Mouse (Mus musculus): ENCODE data around the gene Plcb2. TPM values are rescaled to one million over a fixed set of nuclear protein-coding genes. Genes with fewer than 3 reads are reported as not detected.

The Plcb2 gene
- polyA plus RNA-seq, 2 experiments = 0.74 to 2.1 TPM

- H3K4me1 ChIP-seq (ENCODE audit: control insufficient read depth, insufficient read depth, low read length) = peaks cover 10% of the 10 kb centered on the region
- TF ChIP-seq POLR2A (IDR thresholded peaks at IDR 0.05; ENCODE audit: borderline replicate concordance, extremely low read depth, insufficient read depth, insufficient read length) = no peak
- H3K27me3 ChIP-seq (ENCODE audit: control insufficient read depth, insufficient read depth, low read length) = 0 out of 2 replicates have a peak, but pooled peaks cover 4% of the 10 kb centered on the region
- 26% methylated on average over 9 of the region's 9 CpGs for WGBS
- H3K9ac ChIP-seq (ENCODE audit: low read depth, low read length, severe bottlenecking) = no peak overlapping the region; the same call in 1 of the 2 replicates
- ATAC-seq (ENCODE audit: low FRiP score, low read depth) = no peak
- H3K4me3 ChIP-seq (replicated peaks; ENCODE audit: low read length) = no peak overlapping the region
- 0 out of 2 replicates have a peak overlapping the region, but pooled peaks have one; percentile 5 for H3K4me2 ChIP-seq (replicated peaks; ENCODE audit: low read depth, low read length, severe bottlenecking)
- no peak overlapping the region for H3K27ac ChIP-seq (replicated peaks; ENCODE audit: low read depth, low read length)
- H3K36me3 ChIP-seq (ENCODE audit: control insufficient read depth, insufficient read depth, low read length) = no peaks in the 10 kb centered on the region
- DNase-seq (ENCODE audit: low spot score) = no peak
- H3K9me3 ChIP-seq (ENCODE audit: control insufficient read depth, low read length) = no peaks in the 10 kb centered on the region
These were observed 327 bp downstream of the Plcb2 start for GRCm38 (mm10) chr2:118727911-118728310.

GRCm38 (mm10) chr2:118726873-118727272, 1.4 kb downstream of the Plcb2 start:
- DNase-seq (ENCODE audit: low spot score) (no peak), ATAC-seq (ENCODE audit: low FRiP score, low read depth) (no peak)
- 79% methylated on average over 2 of the region's 2 CpGs for WGBS
- Histone ChIP-seq H3K9me3 (ENCODE audit: control insufficient read depth, low read length) (no peaks in the 10 kb centered on the region), H3K4me3 (replicated peaks; ENCODE audit: low read length) (no peak overlapping the region), H3K4me2 (replicated peaks; ENCODE audit: low read depth, low read length, severe bottlenecking) (no peak overlapping the region), H3K36me3 (ENCODE audit: control insufficient read depth, insufficient read depth, low read length) (no peaks in the 10 kb centered on the region), H3K9ac (ENCODE audit: low read depth, low read length, severe bottlenecking) (no peak overlapping the region), H3K27me3 (ENCODE audit: control insufficient read depth, insufficient read depth, low read length) (0 out of 2 replicates have a peak, but pooled peaks cover 4% of the 10 kb centered on the region), H3K4me1 (ENCODE audit: control insufficient read depth, insufficient read depth, low read length) (peaks cover 10% of the 10 kb centered on the region), H3K27ac (replicated peaks; ENCODE audit: low read depth, low read length) (no peak overlapping the region)
- TF ChIP-seq POLR2A (IDR thresholded peaks at IDR 0.05; ENCODE audit: borderline replicate concordance, extremely low read depth, insufficient read depth, insufficient read length) = no peak

GRCm38 (mm10) chr2:118725511-118725910, 2.7 kb downstream of the Plcb2 start:
- TF ChIP-seq POLR2A (IDR thresholded peaks at IDR 0.05; ENCODE audit: borderline replicate concordance, extremely low read depth, insufficient read depth, insufficient read length) = no peak
- Histone ChIP-seq H3K4me3 (replicated peaks; ENCODE audit: low read length) (no peak overlapping the region), H3K27me3 (ENCODE audit: control insufficient read depth, insufficient read depth, low read length) (0 out of 2 replicates have a peak, but pooled peaks cover 4% of the 10 kb centered on the region), H3K9me3 (ENCODE audit: control insufficient read depth, low read length) (no peaks in the 10 kb centered on the region), H3K4me2 (replicated peaks; ENCODE audit: low read depth, low read length, severe bottlenecking) (no peak overlapping the region), H3K4me1 (ENCODE audit: control insufficient read depth, insufficient read depth, low read length) (peaks cover 10% of the 10 kb centered on the region), H3K27ac (replicated peaks; ENCODE audit: low read depth, low read length) (no peak overlapping the region), H3K9ac (ENCODE audit: low read depth, low read length, severe bottlenecking) (no peak overlapping the region), H3K36me3 (ENCODE audit: control insufficient read depth, insufficient read depth, low read length) (no peaks in the 10 kb centered on the region)
- no peak for ATAC-seq (ENCODE audit: low FRiP score, low read depth)
- 80% methylated on average over 4 of the region's 4 CpGs for WGBS
- DNase-seq (ENCODE audit: low spot score) = no peak

- H3K4me2 ChIP-seq (replicated peaks; ENCODE audit: low read depth, low read length, severe bottlenecking) = no peak overlapping the region
- no peak overlapping the region for H3K9ac ChIP-seq (ENCODE audit: low read depth, low read length, severe bottlenecking)
- H3K9me3 ChIP-seq (ENCODE audit: control insufficient read depth, low read length) = no peaks in the 10 kb centered on the region
- H3K36me3 ChIP-seq (ENCODE audit: control insufficient read depth, insufficient read depth, low read length) = no peaks in the 10 kb centered on the region
- H3K27ac ChIP-seq (replicated peaks; ENCODE audit: low read depth, low read length) = no peak overlapping the region
- H3K4me1 ChIP-seq (ENCODE audit: control insufficient read depth, insufficient read depth, low read length) = peaks cover 8% of the 10 kb centered on the region
- ATAC-seq (ENCODE audit: low FRiP score, low read depth) = no peak
- no peak for TF ChIP-seq POLR2A (IDR thresholded peaks at IDR 0.05; ENCODE audit: borderline replicate concordance, extremely low read depth, insufficient read depth, insufficient read length)
- H3K27me3 ChIP-seq (ENCODE audit: control insufficient read depth, insufficient read depth, low read length) = no peaks in the 10 kb centered on the region
- H3K4me3 ChIP-seq (replicated peaks; ENCODE audit: low read length) = no peak overlapping the region
- WGBS = 80% methylated on average over 15 of the region's 15 CpGs
- DNase-seq (ENCODE audit: low spot score) = no peak
These were observed 4.3 kb downstream of the Plcb2 start for GRCm38 (mm10) chr2:118723693-118724486.

GRCm38 (mm10) chr2:118716677-118717076, 11.6 kb downstream of the Plcb2 start:
- Histone ChIP-seq H3K4me3 (replicated peaks; ENCODE audit: low read length) (no peak overlapping the region), H3K9me3 (ENCODE audit: control insufficient read depth, low read length) (no peaks in the 10 kb centered on the region), H3K27me3 (ENCODE audit: control insufficient read depth, insufficient read depth, low read length) (peaks cover 8% of the 10 kb centered on the region), H3K27ac (replicated peaks; ENCODE audit: low read depth, low read length) (no peak overlapping the region), H3K9ac (ENCODE audit: low read depth, low read length, severe bottlenecking) (no peak overlapping the region), H3K4me2 (replicated peaks; ENCODE audit: low read depth, low read length, severe bottlenecking) (no peak overlapping the region), H3K4me1 (ENCODE audit: control insufficient read depth, insufficient read depth, low read length) (no peaks in the 10 kb centered on the region), H3K36me3 (ENCODE audit: control insufficient read depth, insufficient read depth, low read length) (no peaks in the 10 kb centered on the region)
- TF ChIP-seq POLR2A (IDR thresholded peaks at IDR 0.05; ENCODE audit: borderline replicate concordance, extremely low read depth, insufficient read depth, insufficient read length) = no peak
- DNase-seq (ENCODE audit: low spot score) (no peak), ATAC-seq (ENCODE audit: low FRiP score, low read depth) (no peak)
- 86% methylated on average over 5 of the region's 5 CpGs for WGBS
